Mouse (Mus musculus): ENCODE results near the gene Pced1a.

The Pced1a gene

DNA sequence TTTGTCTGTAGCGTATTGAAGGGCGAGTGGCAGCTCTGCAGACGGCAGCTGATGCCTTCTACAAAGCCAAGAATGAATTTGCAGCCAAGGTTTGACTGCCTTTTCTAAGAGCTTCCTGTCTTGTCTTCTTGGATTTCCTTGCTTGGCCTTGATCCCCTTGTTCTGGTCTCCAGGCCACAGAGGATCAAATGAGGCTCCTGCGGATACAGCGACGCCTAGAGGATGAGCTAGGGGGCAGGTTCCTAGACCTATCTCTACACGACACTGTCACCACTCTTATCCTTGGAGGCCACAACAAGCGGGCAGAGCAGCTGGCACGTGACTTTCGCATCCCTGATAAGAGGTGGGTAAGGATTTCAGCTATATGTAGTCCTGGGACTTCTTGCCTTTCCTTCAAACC, 17.7 kb upstream of the Pced1a start:
- in situ Hi-C loops (cut with MboI; ENCODE audit: low pct_unique_long_range_greater_than_20kb in 1 of 2, low sequenced_read_pairs in 2 of 2, unreplicated experiment in 1 of 2) = no loop called here

DNA sequence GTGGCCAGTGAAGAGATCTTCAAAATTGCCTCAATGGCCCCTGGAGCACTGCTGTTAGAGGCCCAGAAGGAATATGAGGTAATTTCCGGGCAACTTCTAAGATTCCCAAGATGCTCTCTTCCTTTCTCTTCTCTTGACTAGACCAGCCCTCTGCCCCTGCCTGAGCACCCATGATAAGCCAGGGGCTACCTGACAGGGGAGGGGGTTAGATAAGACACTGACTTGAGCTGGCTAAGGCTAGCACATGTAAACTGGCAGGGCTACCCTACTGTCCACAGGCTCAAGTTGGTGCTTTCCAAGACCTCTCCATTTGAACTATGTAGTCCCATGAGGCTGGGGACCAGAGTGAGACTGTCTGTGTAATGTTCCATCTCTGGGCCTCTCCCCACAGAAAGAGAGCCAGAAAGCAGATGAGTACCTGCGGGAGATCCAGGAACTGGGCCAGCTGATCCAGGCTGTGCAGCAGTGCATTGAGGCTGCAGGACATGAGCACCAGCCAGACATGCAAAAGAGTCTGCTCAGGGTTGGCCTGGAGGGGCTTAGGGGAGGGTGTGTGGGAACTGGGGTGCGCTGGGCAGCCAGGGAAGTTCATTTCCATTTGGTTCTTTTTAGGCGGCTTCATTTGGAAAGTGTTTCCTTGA, 15.5 kb upstream of the Pced1a start:
- in situ Hi-C loops (cut with MboI; ENCODE audit: low pct_unique_long_range_greater_than_20kb in 1 of 2, low sequenced_read_pairs in 2 of 2, unreplicated experiment in 1 of 2) = no loop called here

DNA sequence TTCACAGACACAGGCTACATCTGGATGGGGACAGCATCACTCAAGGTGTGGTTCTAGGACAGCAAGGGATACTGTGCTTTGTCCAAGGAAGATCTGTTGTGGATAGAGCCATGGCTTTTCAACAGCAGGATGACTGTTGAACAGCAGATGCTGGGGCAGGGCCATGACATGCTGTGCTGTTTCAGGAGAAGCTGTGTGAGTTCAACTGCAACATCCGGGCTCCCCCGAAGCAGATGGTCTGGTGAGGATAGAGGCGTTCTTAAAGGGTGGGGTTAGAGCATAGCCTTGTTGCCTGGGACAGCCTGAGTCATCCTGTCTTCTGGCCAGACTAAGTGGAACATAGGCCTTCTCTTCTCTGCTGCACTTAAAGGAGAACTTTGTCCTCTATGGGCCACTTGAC, 14.4 kb upstream of the Pced1a start:
- in situ Hi-C loops (cut with MboI; ENCODE audit: low pct_unique_long_range_greater_than_20kb in 1 of 2, low sequenced_read_pairs in 2 of 2, unreplicated experiment in 1 of 2) = no loop called here

DNA sequence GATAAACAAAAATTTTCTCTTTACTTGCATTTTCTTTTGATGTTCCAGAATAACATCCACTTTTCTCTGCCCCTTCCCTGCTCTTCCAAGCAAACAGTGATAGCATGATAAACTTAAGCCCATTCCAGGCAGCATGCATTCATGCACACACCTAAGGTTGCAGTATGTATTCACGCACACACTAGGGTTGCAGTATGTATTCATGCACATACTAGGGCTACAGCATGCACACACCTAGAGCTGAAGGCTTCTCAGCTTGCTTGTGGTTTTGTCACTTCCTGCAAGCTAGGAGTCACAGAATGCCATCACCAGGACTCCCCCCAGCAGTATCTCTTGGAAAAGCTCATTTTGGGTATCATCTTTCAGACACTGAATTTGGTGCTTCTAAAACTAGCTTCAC, 12.3 kb upstream of the Pced1a start:
- in situ Hi-C loops (cut with MboI; ENCODE audit: low pct_unique_long_range_greater_than_20kb in 1 of 2, low sequenced_read_pairs in 2 of 2, unreplicated experiment in 1 of 2) = no loop called here

DNA sequence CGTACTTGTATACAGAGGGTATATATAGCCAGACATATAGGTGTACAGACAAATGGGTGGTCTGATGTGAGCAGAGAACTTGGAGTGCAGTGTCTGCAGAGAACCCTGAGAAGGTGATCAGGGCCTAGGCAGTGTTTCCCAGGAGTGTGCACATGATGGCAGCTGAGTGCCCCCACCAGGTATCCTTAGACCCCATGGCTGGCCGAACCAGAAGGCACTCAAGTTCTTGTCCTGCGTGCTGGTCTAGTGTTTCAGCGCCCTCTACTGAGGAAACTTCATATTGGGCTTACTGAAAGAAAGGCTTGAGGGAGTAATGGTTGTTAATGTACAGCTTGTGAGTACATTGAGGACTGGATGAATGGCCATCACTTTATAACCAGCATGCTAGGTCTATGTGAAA, 8.7 kb upstream of the Pced1a start:
- in situ Hi-C loops (cut with MboI; ENCODE audit: low pct_unique_long_range_greater_than_20kb in 1 of 2, low sequenced_read_pairs in 2 of 2, unreplicated experiment in 1 of 2) = no loop called here

DNA sequence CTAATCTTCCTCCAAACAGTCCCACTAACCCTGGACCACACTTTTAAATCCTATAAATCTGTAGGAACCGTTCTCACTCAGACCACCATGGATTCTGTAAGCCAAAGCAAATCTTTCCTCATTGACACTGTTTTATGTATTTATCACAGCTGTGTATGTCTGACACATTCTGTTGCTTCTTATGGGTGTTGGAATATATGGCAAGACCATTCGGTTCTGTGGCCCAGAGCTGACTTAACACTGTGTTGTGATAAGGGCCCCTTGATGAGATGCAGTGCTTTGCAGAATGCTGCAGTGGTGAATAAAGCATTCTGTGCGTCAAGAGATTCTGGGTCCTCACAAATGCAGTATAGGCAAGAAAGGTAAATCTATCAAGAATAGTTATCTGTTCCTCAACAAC, 7.7 kb upstream of the Pced1a start:
- in situ Hi-C loops (cut with MboI; ENCODE audit: low pct_unique_long_range_greater_than_20kb in 1 of 2, low sequenced_read_pairs in 2 of 2, unreplicated experiment in 1 of 2) = no loop called here

DNA sequence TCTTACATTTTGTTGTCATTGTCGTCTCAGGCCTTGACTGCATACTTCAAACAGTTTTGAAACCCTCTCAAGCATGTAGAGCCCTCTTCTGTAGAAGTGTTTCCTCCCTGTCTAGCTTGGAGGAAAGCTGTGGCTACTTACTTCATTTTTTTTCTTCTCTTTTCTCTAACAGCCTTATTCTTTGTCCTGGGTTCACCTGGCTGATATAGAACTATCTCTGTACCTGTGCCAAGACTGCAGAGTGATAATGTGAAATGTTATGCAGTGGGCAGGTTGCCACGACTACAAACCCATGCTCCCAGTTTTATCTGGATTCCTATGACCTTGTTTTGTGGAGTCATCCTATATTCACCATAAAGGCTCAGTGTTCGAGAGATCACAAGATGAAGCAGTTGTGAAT, 6.0 kb upstream of the Pced1a start:
- in situ Hi-C loops (cut with MboI; ENCODE audit: low pct_unique_long_range_greater_than_20kb in 1 of 2, low sequenced_read_pairs in 2 of 2, unreplicated experiment in 1 of 2) = no loop called here

DNA sequence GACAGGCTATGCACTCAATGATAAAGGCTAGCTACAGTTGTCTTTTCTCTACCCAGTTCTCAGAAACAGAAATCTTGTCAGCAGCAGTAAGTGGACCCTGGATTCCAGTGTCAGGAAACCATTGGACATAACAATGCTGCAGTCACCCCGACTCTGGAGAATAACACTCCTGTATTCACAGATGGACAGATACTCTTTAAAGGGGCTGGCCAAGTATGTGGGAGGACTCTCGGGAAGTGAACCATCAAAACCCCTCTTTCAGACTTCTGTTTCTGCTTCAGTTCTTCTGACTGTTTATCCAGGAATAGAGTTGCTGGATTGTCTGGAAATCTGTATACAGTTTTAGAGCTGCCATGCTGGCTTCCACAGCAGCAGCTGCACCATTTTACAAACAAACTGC, 5.3 kb upstream of the Pced1a start:
- in situ Hi-C loops (cut with MboI; ENCODE audit: low pct_unique_long_range_greater_than_20kb in 1 of 2, low sequenced_read_pairs in 2 of 2, unreplicated experiment in 1 of 2) = no loop called here

DNA sequence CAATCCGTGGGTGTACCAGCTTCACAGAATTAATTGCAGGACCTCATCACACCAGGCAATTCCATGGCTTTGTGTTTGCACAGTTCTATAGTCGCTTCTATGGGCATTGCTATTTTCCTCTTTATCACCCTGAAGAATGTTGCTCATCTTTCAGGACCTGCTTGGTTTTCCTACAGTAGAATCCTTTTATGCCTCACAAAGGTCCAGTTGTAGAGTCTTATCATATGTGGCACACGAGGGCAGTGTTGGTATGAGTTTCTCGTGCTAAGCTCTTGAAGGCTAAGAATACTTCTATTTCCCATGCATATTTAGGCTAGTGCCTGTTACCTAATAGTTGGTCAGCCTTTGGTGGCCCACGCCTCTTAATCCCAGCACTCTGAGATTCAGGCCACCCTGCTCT, 611 bp upstream of the Pced1a start:
- in situ Hi-C loops (cut with MboI; ENCODE audit: low pct_unique_long_range_greater_than_20kb in 1 of 2, low sequenced_read_pairs in 2 of 2, unreplicated experiment in 1 of 2) = no loop called here

DNA sequence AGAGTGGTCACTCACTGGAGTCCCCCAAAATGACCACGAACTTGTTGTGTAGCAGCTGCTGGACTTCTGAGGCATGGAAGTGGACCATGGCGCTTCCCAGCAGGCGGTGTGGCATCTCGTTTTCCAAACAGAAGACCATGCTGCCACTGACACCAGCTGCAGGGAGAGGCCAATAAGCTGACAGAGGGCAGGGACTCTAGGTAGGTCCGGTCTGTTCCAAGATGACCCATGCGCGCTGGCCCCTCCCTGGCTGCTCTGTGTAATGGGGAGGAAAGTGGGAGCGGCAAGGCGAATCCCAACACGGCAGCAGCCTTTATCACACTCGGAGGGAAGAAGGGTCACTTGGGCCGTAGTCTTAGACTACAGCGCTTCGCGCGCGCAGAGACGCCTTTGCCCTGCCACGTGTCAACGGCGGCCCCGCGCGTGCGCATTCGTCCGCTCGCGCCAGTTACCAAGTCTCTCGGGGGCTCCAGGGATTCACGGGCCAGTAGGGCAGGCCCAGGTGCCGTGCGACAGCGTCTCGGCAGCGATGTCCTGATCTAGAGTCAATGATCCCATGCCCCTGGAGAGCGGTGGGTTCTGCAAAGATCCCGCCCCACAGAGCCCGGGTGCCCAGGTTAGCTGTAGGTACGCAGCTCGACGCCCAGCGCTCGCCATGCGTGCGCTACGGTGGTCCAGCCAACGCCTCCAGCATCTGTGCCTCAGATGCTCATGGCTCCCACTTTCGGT, 940 bp downstream of the Pced1a start:
- in situ Hi-C loops (cut with MboI; ENCODE audit: low pct_unique_long_range_greater_than_20kb in 1 of 2, low sequenced_read_pairs in 2 of 2, unreplicated experiment in 1 of 2) = no loop called here

DNA sequence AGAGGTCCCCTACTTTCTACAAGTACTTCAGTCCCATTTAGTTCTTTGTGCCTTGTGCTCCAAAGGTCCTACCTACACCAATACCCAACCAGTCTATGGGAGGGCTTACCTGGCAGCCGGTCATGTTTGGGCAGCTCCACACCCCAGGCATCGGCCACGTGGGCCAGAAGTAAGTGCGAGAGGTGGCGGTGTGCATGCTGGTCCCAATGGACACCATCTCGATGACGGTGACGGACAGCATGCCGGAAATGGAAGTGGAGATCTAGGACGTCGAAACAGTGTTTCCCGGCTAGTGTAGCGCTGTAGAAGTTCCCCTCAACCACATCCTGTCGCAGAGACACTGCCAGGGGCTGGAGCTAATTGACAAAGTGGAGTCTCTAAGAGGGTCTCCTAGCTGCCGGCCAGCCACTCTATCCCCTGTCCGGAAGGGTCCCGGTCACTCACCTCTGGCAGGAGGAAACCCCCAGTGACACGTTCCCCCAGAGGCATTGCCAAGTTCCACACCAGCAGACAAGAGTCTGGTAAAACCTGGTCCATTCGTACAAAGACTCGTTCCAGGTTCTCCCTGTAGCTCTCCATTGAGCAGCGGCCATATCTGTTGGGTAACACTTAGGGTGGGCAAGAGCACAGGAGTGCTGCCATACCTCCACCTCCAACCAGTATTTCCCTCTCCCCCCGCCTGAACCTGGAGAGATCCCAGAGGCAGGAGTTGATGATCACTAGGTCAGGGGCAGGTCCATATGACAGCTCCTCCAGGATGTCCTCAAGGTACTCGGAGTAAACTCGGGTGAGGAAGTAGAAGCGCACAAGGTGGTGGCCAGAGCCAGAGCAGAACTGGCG, 2.5 kb downstream of the Pced1a start:
- in situ Hi-C loops (cut with MboI; ENCODE audit: low pct_unique_long_range_greater_than_20kb in 1 of 2, low sequenced_read_pairs in 2 of 2, unreplicated experiment in 1 of 2) = no loop called here

DNA sequence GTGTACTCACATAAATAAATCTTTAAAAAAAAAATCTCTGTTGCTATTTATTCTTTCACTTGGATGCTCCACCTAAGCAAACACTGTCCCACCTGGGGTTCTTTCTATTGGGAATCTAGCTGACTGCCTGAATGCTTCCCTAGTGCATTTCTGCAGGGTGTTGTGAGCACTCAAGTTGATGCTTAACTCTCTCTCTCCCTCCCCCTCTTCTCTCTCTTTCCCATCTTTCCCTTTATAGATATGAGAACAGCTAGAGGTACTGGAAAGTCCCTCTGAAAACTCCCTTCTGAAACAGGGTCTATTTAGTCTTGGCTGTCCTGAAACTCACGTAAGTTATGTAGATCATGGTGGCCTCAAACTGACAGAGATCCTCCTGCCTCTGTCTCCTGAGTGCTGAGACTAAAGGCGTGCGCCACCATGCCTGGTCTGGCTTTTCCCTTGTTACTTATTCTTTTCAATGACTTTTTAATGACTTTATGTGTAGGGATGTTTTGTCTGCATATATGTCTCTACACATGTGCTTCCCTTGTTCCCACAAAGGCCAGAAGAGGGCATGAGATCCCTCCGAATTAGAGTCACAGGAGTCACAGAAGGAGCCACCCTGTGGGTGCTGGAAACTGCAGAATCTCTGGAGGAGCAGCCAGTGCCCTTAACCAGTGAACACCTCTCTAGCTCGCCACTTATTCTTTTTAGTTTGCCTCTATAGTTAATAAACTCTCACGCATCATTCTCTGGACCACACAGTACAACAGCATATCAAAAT, 10.2 kb downstream of the Pced1a start:
- in situ Hi-C loops (cut with MboI; ENCODE audit: low pct_unique_long_range_greater_than_20kb in 1 of 2, low sequenced_read_pairs in 2 of 2, unreplicated experiment in 1 of 2) = no loop called here

DNA sequence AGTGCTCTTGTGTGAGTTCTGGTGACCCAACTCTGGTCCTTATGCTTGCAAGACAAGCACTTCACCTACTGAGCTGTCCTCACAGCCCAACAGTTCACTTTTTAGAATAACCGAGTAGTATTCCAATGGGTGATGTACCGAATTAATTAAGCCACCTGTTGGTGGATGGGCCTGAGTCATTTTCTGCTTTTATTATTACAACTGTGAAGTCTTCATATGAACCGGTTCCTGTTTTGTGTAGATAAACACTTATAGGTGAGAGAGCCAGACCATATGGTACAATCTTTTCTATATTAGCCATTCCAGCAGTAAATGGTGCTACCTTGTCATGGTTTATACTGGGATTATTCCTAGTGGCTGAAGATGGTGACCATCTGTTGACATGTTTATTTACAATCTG, 11.7 kb downstream of the Pced1a start:
- in situ Hi-C loops (cut with MboI; ENCODE audit: low pct_unique_long_range_greater_than_20kb in 1 of 2, low sequenced_read_pairs in 2 of 2, unreplicated experiment in 1 of 2) = no loop called here

DNA sequence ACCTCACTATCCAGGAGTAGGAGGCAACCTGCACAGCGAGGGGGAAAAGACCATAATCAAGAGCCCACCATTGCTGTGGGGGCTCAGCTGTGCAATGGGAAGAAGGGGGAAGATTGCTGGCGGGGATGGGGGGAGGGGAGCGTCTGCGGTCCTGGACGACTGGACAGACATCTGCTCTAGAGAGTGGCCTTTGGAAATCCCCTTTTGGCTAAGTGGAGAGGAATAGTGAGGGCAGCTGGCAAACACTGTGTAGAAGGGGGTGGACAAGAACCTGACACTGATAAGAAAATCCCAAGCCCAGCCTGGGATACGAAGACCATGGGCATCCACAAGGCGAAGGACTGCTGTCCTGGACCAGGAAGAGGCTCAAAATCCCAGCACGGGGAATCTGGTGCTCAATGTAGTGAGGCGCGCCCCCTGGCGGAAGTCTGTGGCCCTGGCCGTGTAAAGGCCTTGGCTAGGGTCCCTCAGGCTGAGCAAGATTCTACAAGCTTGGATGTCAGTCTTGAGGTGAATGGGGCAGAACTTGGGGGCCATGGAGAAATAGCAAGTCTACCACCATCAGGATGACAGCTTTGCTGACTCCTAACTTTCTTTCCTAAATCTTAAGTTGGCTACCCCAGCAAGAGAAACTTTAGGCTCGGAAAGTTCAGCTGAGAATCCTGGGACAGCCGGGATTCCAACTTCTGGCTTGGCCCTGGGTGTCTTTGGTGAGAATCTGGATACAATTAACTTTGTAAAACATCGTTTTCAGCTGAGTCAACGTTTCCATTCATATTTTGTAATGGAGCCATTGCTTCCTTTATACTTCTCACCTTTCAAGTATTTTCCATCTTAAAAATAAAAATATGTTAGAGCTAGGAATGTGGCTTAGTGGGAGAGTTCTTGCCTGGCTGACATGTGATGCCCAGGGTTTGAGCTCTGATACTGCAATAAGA, 12.7 kb downstream of the Pced1a start:
- in situ Hi-C loops (cut with MboI; ENCODE audit: low pct_unique_long_range_greater_than_20kb in 1 of 2, low sequenced_read_pairs in 2 of 2, unreplicated experiment in 1 of 2) = no loop called here

DNA sequence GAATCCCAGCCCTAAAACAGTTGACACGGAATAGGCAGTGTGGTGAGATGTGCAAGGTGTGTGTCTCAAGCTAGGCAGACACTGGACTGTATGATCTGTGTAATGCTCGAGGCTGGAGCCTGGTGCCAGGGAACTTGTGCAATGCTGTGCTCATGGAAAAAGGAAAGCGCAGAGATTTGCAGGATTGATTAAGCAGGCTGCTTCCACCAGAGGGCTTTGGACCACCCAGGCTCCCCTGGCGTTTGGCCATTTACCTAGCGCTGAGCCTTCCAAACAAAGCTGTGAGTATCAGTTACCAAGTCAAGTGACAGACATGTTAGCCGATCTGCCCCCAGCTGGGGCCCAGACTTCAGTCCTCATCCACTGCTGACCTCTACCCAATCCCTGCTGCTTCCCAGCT, 16.3 kb downstream of the Pced1a start:
- in situ Hi-C loops (cut with MboI; ENCODE audit: low pct_unique_long_range_greater_than_20kb in 1 of 2, low sequenced_read_pairs in 2 of 2, unreplicated experiment in 1 of 2) = no loop called here

DNA sequence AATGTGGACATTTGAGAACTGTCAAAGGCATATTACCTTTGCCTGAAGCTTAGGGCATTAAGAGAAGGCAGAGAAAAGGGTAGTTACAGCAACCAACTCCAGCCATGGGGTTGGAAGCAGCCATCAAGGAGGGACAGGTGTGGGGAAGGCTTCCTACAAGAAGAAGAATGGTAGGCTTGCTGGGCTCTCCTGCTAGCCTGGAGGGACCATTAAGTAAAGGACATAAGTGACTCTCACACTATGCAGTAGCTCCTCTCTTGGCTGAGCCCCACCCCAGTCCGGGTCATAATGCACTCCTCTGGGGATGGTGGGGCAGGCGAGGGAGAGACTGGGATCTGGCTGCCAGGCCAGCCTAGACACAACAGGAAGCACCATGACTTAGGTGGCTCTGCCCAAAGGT, 18.3 kb downstream of the Pced1a start, which contains the start of gene Tmem239:
Tmem239 (plus strand) TSS at position 301 of the 400 bp plus-strand sequence.
- in situ Hi-C loops (cut with MboI; ENCODE audit: low pct_unique_long_range_greater_than_20kb in 1 of 2, low sequenced_read_pairs in 2 of 2, unreplicated experiment in 1 of 2) = no loop called here

DNA sequence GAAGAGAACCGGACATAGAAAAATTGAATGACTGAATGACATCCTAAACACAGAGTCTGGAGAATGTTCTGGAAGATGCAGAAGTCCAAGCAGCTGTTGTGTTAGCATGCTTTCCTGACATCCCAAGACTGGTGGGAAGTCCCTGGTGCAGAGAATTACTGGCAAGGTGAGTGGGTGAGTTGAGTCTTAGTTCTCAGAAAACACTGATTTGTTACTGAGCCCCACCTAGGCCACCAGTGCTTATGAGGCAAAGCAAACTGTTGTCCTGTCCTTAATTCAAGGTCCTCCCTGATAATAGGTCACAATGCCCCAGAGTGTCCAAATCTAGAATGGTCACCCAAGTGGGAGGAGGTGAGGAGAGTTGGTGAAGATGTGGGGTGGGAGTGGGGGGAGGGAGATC, 19.6 kb downstream of the Pced1a start, which contains the start of the genes Gm28372 and 1700020A23Rik:
Gm28372 (plus strand) TSS at position 301 of the 400 bp plus-strand sequence.
1700020A23Rik (plus strand) TSS at position 321 of the 400 bp plus-strand sequence.
- in situ Hi-C loops (cut with MboI; ENCODE audit: low pct_unique_long_range_greater_than_20kb in 1 of 2, low sequenced_read_pairs in 2 of 2, unreplicated experiment in 1 of 2) = no loop called here

DNA sequence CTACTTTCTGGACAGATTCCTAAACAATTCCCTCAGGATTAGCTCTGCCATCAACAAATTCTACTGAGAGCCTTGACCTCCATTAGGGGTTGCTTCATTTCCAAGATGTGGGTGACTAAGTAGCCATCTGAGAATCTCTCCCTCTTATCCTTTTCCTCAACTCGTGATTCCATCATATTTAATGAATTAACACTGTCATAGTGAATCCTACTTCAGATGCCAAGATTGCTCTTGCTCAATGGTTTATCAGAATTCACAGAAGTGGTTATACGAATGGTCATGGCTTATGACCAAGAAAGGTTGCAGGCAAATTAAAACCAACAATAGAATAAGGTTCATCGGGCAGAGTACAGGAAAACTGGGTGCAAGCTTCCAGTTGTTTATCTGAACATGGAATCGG, 22.6 kb downstream of the Pced1a start:
- in situ Hi-C loops (cut with MboI; ENCODE audit: low pct_unique_long_range_greater_than_20kb in 1 of 2, low sequenced_read_pairs in 2 of 2, unreplicated experiment in 1 of 2) = no loop called here
